Mouse (Mus musculus) gastrocnemius, adult 2 months (tissue): Measurements from ENCODE around the gene Slc4a1. TPM values are rescaled to one million over a fixed set of nuclear protein-coding genes. Genes with fewer than 3 reads are reported as not detected.
"Not testable (repeated sequence)": the region's sequence is repeated elsewhere in the genome, so short reads cannot be mapped to it uniquely, and the experiment has no call there.

Source experiments
- DNase-seq: peaks from one replicate; pipeline ENCODE4 v3.0.0; 2022
- H3K27ac ChIP-seq: fragments of 200-600 bp; 2 replicates; pipeline ENCODE4 v1.8.1; 2022; ENCODE audit warnings: mild to moderate bottlenecking
- H3K4me3 ChIP-seq: fragments of 200-600 bp; 2 replicates; pipeline ENCODE4 v1.8.1; 2022; ENCODE audit warnings: mild to moderate bottlenecking, moderate library complexity
- CTCF ChIP-seq: fragments of 200-600 bp; IDR thresholded peaks from 2 replicates; pipeline ENCODE4 v1.8.1; 2022; ENCODE audit warnings: antibody characterized with exemption, mild to moderate bottlenecking, moderate library complexity
- intact Hi-C: fragments of 180-260 bp; cut with DNase I; formaldehyde crosslinking; loops from one replicate; pipeline ENCODE4 v1.15.1; 2025
- total RNA-seq, 2 experiments: library from RNA; stranded (reverse); gene quantifications; 2 replicates each; pipeline ENCODE4 v1.2.3; 2021

Slc4a1 gene
- total RNA-seq, 2 experiments from 2014 or later, result 0.06 TPM; not detected in 1

GRCm38 (mm10) chr11:102394421-102395124, 28.6 kb upstream of the Slc4a1 start:
- intact Hi-C loops, result no loop called here
- TF ChIP-seq CTCF, result no peak
- Histone ChIP-seq H3K27ac (no peak overlapping the region), H3K4me3 (no peak overlapping the region)
- no peak for DNase-seq

- intact Hi-C loops, result no loop called here
- TF ChIP-seq CTCF, result no peak
- peak overlapping the region; percentile 61 for H3K4me3 ChIP-seq
- H3K27ac ChIP-seq, result no peak overlapping the region
- DNase-seq, result no peak
These were observed 27.9 kb upstream of the Slc4a1 start for GRCm38 (mm10) chr11:102393719-102394420.

- intact Hi-C loops, result no loop called here
- peak within 1 kb of the TSS; percentile 61 for H3K4me3 ChIP-seq
These were observed 27.2 kb upstream of the Slc4a1 start, which contains the start of gene Rundc3a for GRCm38 (mm10) chr11:102393238-102393634. TSS of gene Rundc3a (plus strand) at chr11:102393403.

GRCm38 (mm10) chr11:102392441-102393237, 26.6 kb upstream of the Slc4a1 start:
- TF ChIP-seq CTCF, result no peak
- DNase-seq, result no peak
- H3K4me3 ChIP-seq, result peak overlapping the region; percentile 61
- intact Hi-C loops, result no loop called here
- no peak overlapping the region for H3K27ac ChIP-seq

More at GRCm38 (mm10) chr11:102393238-102393634, 27.2 kb upstream of the Slc4a1 start, which contains the start of gene Rundc3a:
- no peak within 1 kb of the TSS for H3K27ac ChIP-seq
- no peak for TF ChIP-seq CTCF
- peak; percentile 82 for DNase-seq

GRCm38 (mm10) chr11:102389436-102389835, 23.4 kb upstream of the Slc4a1 start:
- intact Hi-C loops, DNase-seq, H3K27ac ChIP-seq, H3K4me3 ChIP-seq: not testable (repeated sequence)

- intact Hi-C loops, result no loop called here
- TF ChIP-seq CTCF, result no peak
- H3K4me3 ChIP-seq, result no peak overlapping the region
These were observed 20.1 kb upstream of the Slc4a1 start for GRCm38 (mm10) chr11:102386121-102386520.

GRCm38 (mm10) chr11:102385075-102385474, 19.1 kb upstream of the Slc4a1 start:
- Histone ChIP-seq H3K4me3 (no peak overlapping the region), H3K27ac (no peak overlapping the region)
- TF ChIP-seq CTCF, result no peak
- no peak for DNase-seq
- intact Hi-C loops, result no loop called here

More at GRCm38 (mm10) chr11:102386121-102386520, 20.1 kb upstream of the Slc4a1 start:
- DNase-seq, result no peak
- no peak overlapping the region for H3K27ac ChIP-seq

GRCm38 (mm10) chr11:102384418-102384817, 18.4 kb upstream of the Slc4a1 start:
- DNase-seq, result no peak
- intact Hi-C loops, result no loop called here

GRCm38 (mm10) chr11:102383365-102384136, 17.5 kb upstream of the Slc4a1 start:
- Histone ChIP-seq H3K4me3 (no peak overlapping the region), H3K27ac (no peak overlapping the region)
- TF ChIP-seq CTCF, result no peak
- no peak for DNase-seq
- intact Hi-C loops, result no loop called here

More at GRCm38 (mm10) chr11:102384418-102384817, 18.4 kb upstream of the Slc4a1 start:
- Histone ChIP-seq H3K27ac (no peak overlapping the region), H3K4me3 (no peak overlapping the region)
- TF ChIP-seq CTCF, result no peak

- no peak for DNase-seq
- no peak overlapping the region for H3K4me3 ChIP-seq
- no peak for TF ChIP-seq CTCF
- no peak overlapping the region for H3K27ac ChIP-seq
- intact Hi-C loops, result no loop called here
These were observed 16.8 kb upstream of the Slc4a1 start for GRCm38 (mm10) chr11:102382794-102383193.

GRCm38 (mm10) chr11:102381341-102382100, 15.5 kb upstream of the Slc4a1 start:
- no peak for TF ChIP-seq CTCF
- Histone ChIP-seq H3K4me3 (no peak overlapping the region), H3K27ac (no peak overlapping the region)
- intact Hi-C loops, result no loop called here
- DNase-seq, result peak; percentile 4
